Mouse (Mus musculus) right cerebral cortex, postnatal 36 days (tissue): ENCODE data around the gene Tmem95.
"Not testable (repeated sequence)": the region's sequence is repeated elsewhere in the genome, so short reads cannot be mapped to it uniquely, and the experiment has no call there.

ENCODE experiments used
- DNase-seq, 2 experiments: peaks; one replicate each; pipeline ENCODE4 v3.0.0; 2022; ENCODE audit warnings: low spot score in 2 of 2, mixed read lengths in 1 of 2

Tmem95 gene

DNA sequence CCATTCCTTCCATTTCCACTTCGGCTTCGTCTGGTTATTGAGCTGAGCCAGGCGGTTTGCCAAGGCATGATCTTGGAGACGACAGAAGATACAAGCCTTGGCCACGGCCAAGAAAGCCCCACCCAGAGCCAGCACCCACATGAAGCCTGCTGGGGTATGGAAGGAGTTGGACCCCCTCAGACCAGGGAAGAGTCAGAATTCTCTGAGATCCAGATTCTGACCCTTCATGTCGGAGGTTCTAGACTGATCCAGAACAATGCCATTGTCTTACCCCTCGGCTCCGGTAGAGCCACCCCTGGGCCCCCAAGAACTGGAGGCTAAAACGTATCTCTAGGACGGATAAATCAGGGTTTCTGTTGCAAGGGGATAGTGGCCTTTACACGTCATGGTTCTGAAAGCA lies at the start of gene Tmem95:
TSS of gene Tmem95 (minus strand) at position 141 of the 400 bp plus-strand sequence.
- DNase-seq, result no peak

DNA sequence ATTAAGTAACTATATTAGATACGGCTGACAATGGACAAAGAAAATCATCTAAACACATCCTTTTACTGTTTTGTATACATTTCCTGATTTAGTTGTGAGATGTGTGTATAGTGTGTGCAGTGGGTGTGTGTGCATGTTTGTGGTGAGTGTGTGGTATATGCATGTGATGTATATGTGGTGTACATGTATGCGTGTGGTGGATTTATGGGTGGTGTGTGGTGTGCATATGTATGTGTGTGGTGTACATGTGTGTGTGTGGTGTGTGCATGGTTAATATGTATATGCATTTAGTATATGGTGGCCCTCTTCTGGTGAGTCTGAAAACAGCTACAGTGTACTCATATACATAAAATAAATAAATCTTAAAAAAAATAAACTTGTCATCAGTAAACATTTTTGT lies 49.7 kb upstream of the Tmem95 start:
- no peak for DNase-seq

GRCm38 (mm10) chr11:69922796-69923195 lies 45.0 kb upstream of the Tmem95 start:
- DNase-seq, result no peak

- DNase-seq, result no peak
Measured at GRCm38 (mm10) chr11:69922012-69922756, 44.4 kb upstream of the Tmem95 start.

- DNase-seq, result peak; percentile 100
Measured at GRCm38 (mm10) chr11:69921114-69922011, 43.5 kb upstream of the Tmem95 start, which contains the start of gene Eif5a. Eif5a (minus strand) TSS chr11:69921958.

DNA sequence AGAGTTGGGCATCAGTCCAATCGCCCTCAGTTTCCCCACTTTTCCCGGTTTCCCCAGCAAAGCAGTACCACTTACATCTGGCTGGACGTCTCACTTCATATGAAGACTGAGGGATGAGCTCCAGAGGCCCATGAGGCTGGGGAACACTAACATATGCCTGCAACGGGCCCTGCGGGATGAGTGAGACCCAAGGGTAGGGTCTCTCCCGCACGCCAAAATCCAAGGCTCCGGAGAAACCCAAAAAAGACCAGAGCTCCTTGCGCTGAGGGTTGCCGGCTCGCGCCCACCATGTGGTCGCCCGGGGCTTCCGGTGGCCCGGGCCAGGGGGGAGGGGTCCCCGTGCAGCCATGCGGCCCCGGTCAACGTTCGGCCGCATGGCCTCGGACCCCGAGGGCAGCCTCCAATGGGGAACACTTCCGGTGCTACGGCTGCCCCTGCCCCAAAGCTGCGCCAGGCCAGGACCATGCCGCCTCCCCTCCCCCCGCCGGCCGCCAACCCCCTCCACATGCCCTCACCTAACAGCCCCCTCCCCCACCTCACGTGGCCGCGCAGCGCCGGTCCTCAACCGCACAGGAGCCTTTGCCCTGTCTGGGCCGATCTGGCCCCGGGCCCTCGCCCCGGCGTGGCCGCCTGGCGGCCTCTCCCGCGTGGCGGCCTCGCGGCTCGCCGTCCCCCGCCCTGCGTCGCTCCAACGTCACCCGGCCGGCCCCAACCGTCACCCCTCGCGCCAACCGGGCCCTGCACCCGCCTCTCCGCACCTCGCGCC lies 42.6 kb upstream of the Tmem95 start:
- DNase-seq, result no peak

- DNase-seq, result no peak
Measured at GRCm38 (mm10) chr11:69919661-69920265, 41.9 kb upstream of the Tmem95 start.

DNA sequence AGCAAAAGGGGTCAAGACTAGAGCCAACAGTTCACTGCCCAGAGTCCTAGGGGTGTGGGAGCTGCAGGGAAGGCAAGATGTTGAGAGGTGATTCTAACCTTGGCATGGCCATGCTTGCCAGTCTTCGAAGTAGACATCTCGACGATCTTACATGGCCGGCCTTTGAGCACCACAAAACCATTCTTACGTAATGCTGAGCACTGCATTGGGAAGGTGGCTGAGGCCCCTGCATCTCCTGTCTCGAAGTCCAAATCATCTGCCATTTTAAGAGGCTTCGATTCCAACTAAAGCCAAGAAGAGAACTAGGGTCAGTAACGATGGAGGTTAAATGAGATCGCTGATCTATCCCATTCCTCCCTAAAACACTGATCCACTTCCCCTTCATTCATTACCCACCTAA lies 41.2 kb upstream of the Tmem95 start:
- no peak for DNase-seq

GRCm38 (mm10) chr11:69918118-69918517 lies 40.3 kb upstream of the Tmem95 start:
- DNase-seq, result no peak

DNA sequence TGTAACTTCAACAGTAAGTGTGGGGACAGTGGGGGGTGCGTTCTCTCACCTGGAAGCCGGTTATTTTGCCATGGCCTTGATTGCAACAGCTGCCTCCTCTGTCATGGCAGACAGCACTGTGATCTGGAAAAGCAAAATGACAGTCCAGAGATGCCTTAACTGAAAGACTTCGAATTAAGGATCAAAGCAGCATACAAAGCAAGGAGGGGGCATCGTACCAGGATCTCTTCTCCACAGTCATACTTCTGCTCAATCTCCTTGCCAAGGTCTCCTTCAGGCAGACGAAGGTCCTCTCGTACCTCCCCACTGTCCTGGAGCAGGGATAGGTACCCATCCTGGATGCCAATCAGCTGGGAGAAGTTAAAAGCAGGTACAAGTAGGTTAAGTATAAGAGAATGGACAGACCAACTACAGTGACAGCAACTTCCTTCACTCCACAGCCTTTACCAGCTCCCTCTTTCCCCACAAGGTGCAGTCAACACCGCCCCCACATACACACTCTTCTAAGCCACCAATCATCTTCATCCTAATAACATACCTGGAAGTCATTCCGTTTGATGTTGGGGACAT lies 39.6 kb upstream of the Tmem95 start:
- no peak for DNase-seq

DNA sequence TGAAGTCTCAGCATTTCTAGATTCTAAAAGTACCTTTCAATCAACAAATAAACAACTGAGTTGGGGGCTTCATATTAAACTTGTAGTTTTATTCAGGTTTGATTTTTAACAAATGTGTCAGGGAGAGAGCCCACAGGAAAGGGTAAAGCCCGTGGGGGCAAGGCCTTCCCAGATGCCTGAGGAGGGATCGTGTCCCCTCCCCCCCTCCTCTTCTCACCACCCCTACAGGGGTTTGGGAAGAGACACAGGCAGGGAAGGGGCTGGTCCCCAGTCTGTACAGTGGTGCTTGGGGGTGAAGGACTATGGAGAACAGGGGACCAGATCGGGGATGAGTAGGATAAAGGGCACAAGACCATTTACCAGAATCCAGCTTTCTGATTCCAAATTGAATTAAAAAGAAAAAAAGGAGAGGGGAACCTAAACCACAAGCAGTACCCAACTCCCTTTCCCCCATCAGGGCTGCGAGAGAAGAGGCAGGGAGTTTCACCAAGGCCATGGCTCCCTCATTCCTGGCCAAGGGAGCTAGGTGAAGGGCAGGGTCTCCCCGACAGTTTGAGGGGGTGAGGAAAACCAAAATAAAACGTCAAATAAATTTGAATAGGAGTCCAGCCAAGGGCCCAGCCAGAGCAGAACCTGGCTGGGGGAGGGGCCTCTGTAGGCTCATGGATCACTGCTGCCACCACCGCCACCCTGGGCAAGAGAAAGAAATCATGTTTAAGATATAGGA lies 39.0 kb upstream of the Tmem95 start:
- not testable (repeated sequence) for DNase-seq

DNA sequence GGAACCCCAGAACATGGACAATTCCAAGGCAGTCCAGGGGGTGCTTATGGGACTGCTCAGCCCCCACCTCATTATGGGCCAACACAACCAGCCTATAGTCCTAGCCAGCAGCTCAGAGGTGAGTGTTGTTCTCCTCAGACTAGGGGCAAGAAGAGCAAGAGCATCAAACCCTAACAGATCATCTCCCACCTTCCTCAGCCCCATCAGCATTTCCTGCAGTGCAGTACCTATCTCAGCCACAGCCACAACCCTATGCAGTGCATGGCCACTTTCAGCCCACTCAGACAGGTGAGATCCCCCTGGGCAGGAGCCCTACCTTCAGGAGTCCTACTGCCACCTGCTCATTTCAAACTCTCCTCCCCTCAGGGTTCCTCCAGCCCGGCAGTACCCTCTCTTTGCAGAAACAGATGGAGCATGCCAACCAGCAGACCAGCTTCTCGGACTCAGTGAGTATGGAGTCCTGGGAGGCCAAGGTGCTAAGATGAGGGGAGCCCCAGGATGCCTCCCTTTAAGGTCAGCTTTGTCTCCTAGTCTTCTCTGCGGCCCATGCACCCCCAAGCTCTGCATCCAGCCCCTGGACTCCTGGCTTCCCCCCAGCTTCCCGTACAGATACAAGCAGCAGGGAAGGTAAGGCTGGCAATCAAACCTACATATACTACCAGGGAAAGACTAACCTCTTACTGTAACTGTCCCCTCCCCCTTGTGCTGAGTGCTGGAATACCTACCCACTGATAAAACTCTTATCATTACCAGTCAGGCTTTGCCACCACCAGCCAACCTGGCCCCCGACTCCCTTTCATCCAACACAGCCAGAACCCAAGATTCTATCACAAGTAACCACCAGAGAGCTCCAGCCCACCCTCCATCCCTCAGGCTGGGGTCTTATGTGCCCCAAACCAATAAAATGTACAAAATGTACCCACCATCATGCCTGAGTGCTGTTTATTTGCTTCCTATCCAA lies 38.1 kb upstream of the Tmem95 start:
- DNase-seq, result no peak

- no peak for DNase-seq
Measured at GRCm38 (mm10) chr11:69914917-69915430, 37.2 kb upstream of the Tmem95 start.

DNA sequence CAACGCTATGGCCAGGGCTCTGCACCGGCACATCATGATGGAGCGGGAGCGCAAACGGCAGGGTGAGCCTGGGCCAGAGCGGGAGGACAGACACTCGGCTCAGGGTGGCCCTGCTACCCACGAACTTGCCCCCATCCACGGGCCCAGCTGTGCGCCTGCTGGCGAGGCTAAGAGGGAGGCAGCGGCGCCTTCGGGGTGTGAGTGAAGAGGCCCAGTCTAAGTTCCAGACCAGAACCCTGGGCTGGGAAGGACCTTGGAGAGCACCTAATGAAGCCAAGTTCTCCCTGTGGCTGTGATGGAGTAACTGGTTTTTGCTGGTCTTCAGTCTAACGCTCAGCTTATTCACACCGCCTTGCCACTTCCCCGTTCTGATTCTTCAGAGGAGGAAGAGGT lies 36.5 kb upstream of the Tmem95 start:
- DNase-seq, result no peak

DNA sequence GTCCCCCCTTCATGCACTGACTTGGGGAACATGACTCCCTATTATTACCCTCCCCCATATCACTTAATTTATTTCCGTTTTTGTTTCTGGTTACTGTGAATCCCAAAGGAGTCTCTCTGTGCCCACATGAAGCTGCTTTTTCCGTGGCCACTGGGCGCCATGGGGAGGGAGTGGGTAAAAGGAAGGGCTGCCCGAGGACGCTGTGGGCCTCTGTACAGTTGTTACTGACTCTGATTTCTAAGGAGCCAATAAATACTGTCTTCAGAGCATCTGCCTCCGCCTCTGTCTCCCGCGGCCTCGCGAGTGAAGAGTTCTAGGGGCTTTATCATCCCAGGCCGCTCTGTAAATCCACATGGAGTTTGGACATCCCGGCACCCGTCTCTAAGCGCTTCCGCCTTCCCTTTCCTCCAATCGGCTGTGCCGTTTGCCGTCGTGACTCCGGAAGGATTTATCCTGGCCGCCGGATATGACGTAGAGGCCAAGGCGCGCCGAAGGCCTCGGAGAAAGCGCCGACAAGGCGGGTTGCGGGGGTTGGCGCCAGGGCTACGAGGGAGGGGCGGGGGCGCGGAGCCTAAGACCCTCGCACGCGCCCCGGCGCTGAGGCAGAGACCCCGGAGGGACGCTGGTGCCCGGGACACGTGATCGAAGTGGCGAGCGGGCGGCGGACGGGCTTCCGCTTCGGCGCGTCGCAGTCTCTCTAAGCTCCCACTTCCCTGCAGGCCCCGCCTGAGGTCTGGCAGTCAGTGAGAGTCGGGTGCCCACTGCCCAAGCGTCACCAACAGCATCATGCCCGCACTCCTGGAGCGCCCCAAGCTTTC lies 35.9 kb upstream of the Tmem95 start, which contains the start of gene Gps2:
TSS of gene Gps2 (plus strand) at position 335 of the 818 bp plus-strand sequence.
- DNase-seq, result peak; percentile 90 to 92

- no peak for DNase-seq
Measured at GRCm38 (mm10) chr11:69912716-69913530, 35.1 kb upstream of the Tmem95 start.

- DNase-seq, result no peak
Measured at GRCm38 (mm10) chr11:69911701-69912100, 33.9 kb upstream of the Tmem95 start.
